Mouse (Mus musculus) stomach, embryonic 16.5 days (tissue): Measurements from ENCODE around the gene Sesn1. TPM values are rescaled to one million over a fixed set of nuclear protein-coding genes. Genes with fewer than 3 reads are reported as not detected.
"Not testable (repeated sequence)": the region's sequence is repeated elsewhere in the genome, so short reads cannot be mapped to it uniquely, and the experiment has no call there.

ENCODE experiments used
- ATAC-seq: fragments of 200-750 bp; cut with Nextera tagmentation; 2 replicates; pipeline ENCODE4 v1.8.0; 2017; ENCODE audit warnings: moderate number of reproducible peaks, moderate TSS enrichment; ENCODE audit not compliant: insufficient read depth, low FRiP score
- H3K27ac ChIP-seq: fragments of 300-500 bp; sonication (generic); 2 replicates; pipeline ENCODE4 v1.5.1; 2014; ENCODE audit warnings: low read length
- H3K27me3 ChIP-seq: fragments of 300-500 bp; sonication (generic); 2 replicates; pipeline ENCODE4 v1.6.1; 2014; ENCODE audit warnings: low read length, control low read depth, mixed read lengths; ENCODE audit not compliant: control insufficient read depth, insufficient read depth
- H3K36me3 ChIP-seq: fragments of 300-500 bp; sonication (generic); 2 replicates; pipeline ENCODE4 v1.6.1; 2014; ENCODE audit warnings: low read length; ENCODE audit not compliant: control insufficient read depth, insufficient read depth
- H3K4me1 ChIP-seq: fragments of 300-500 bp; sonication (generic); 2 replicates; pipeline ENCODE4 v1.6.1; 2014; ENCODE audit warnings: low read length, control low read depth, mixed read lengths; ENCODE audit not compliant: control insufficient read depth, insufficient read depth
- H3K4me2 ChIP-seq: fragments of 300-500 bp; sonication (generic); 2 replicates; pipeline ENCODE4 v1.6.1; 2014; ENCODE audit warnings: low read depth, low read length, mixed read lengths
- H3K4me3 ChIP-seq: fragments of 300-500 bp; sonication (generic); replicated peaks from 2 replicates; pipeline ENCODE4 v1.5.1; 2014; ENCODE audit warnings: mild to moderate bottlenecking, low read length
- H3K9ac ChIP-seq: fragments of 300-500 bp; sonication (generic); 2 replicates; pipeline ENCODE4 v1.6.1; 2014; ENCODE audit warnings: low read length
- H3K9me3 ChIP-seq: fragments of 300-500 bp; sonication (generic); replicated peaks from 2 replicates; pipeline ENCODE4 v1.6.1; 2016; ENCODE audit warnings: low read length, control low read depth; ENCODE audit not compliant: control insufficient read depth
- WGBS: fragments of 180-500 bp; shearing (Covaris S2); extraction: QIAGEN DNeasy Blood & Tissue Kit; methylation state at CpG from one replicate; pipeline ENCODE4 v1.1.7; 2014; 5-methylcytosine and 5-hydroxymethylcytosine counted together
- polyA plus RNA-seq: library from polyadenylated mRNA; unstranded; fragments of >200 nt; fragmentation: Nextera tagmentation; extraction: Ambion mirVana; gene quantifications from 2 replicates; pipeline ENCODE4 v1.2.1, GENCODE M21; 2015

Gene Sesn1
- polyA plus RNA-seq, 1 experiment from 2014 or later = 34.2 TPM

DNA sequence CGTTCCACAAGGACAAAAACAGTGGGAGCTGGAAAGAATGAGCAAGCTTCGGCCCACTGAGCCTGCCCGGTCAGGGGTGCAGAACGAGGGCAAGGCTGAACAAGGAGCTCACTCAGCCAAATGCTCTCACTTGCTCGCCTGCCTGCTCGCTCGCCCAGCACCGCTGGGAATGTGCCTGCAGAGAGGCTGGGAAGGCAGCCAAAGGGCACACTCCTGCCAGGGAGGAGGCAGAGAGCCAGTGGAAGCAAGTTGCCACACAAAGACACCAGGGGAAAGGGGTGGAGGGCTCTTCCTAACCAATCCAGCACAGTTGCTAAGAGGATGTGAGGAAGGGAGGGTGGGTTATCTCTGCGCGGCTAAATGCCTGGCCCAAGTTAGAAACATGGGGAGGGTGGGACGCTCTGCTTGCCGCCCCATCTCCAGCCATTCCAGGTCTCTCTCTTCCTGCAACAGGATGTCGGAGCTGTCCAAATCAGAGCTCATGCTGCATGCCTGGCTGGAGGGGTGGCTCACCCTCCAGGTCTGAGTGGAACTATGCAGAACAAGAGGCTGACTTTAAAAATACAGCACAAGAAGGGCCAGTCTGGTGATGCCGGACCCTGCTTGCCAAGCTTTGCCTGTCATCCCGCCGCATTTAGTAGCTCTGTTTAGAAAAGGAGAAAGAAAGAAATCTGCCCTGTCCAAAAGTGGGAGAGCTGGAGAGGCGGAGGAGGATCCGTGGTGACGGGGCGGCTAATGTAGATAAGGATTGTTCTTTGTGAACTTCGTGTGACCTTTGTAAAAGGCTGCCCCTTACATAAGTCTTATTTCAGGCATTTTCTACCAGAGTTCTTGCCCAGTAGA is 125.1 kb downstream of the Sesn1 start:
- 10% methylated on average over 21 of the region's 21 CpGs for WGBS
- Histone ChIP-seq H3K36me3 (no peaks in the 10 kb centered on the region), H3K27ac (peak overlapping the region; percentile 72), H3K27me3 (no peaks in the 10 kb centered on the region), H3K9me3 (no peaks in the 10 kb centered on the region), H3K4me3 (peak overlapping the region; percentile 20), H3K9ac (peak overlapping the region; percentile 56), H3K4me1 (peaks cover 27% of the 10 kb centered on the region), H3K4me2 (peak overlapping the region; percentile 47)
- ATAC-seq = peak; percentile 56

DNA sequence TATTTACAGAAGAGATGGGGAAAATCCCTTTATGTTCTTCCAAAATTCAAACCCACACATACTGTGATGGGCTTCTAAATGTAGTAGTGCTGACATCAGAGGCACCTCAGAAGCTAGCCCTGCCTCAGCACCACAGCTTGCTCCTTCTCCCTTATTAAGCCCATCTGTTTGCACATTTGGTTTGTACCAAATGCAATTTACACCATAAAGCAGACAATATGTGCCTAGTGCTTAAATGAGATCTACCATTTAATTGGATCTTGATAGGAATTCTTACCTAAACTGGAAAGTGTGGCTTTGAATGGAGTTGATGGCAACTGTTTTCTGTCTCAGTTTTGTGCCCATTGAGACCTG is 125.7 kb downstream of the Sesn1 start:
- no peaks in the 10 kb centered on the region for H3K27me3 ChIP-seq
- ATAC-seq = no peak
- no peaks in the 10 kb centered on the region for H3K36me3 ChIP-seq
- H3K9ac ChIP-seq = peak overlapping the region; percentile 48; the same call in 1 of the 2 replicates
- H3K4me2 ChIP-seq = peak overlapping the region; percentile 47
- no peak overlapping the region for H3K4me3 ChIP-seq
- peak overlapping the region; percentile 72 for H3K27ac ChIP-seq
- peaks cover 27% of the 10 kb centered on the region for H3K4me1 ChIP-seq
- H3K9me3 ChIP-seq = no peaks in the 10 kb centered on the region

DNA sequence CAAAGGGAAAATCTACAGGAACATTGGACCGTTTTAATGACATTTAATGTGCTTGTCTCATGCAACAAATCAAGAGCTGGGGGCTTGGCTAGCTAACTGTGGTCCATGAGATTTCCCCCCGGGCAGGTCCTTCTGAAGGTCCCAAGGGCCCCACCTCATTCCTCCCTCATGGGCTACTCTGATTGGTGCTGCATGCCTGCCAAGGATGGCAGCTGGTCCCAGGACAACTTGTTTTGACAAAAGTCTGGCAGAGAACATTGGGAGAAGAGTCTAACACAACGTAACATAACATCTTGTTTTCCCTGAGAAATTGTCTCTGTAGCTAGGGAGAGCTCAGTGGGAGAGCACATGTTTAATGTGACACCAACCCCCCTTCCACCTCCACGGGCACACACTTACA is 126.4 kb downstream of the Sesn1 start:
- no peaks in the 10 kb centered on the region for H3K27me3 ChIP-seq
- 49% methylated on average over 4 of the region's 4 CpGs for WGBS
- H3K27ac ChIP-seq = no peak overlapping the region
- ATAC-seq = no peak
- no peaks in the 10 kb centered on the region for H3K36me3 ChIP-seq
- H3K4me3 ChIP-seq = no peak overlapping the region
- H3K4me2 ChIP-seq = no peak overlapping the region
- H3K9me3 ChIP-seq = no peaks in the 10 kb centered on the region
- H3K4me1 ChIP-seq = peaks cover 27% of the 10 kb centered on the region
- no peak overlapping the region for H3K9ac ChIP-seq

DNA sequence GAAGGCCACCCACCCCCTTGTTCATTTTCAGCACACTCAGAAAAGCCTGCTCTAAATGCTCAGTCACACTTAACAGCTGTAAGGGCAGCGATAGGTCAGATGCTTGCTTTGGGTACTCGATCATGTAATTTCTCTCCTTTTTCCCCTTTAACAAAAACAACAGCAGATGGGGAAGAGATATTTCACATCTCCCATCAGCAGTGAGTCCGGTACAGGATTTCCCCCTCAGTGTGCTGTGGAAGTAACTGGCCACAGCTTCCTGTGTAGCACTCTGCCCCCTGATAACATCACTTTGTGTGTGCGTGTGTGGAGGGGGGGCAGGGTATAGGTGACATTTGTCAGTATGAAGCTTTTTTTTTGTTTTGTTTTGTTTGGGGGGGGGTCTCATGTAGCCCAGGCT is 127.4 kb downstream of the Sesn1 start:
- Histone ChIP-seq H3K27ac (peak overlapping the region; percentile 31; the same call in 1 of the 2 replicates), H3K27me3 (no peaks in the 10 kb centered on the region), H3K4me2 (no peak overlapping the region), H3K9ac (no peak overlapping the region), H3K36me3 (no peaks in the 10 kb centered on the region), H3K4me3 (no peak overlapping the region), H3K4me1 (peaks cover 27% of the 10 kb centered on the region), H3K9me3 (no peaks in the 10 kb centered on the region)
- WGBS = 41% methylated on average over 4 of the region's 4 CpGs
- no peak for ATAC-seq

DNA sequence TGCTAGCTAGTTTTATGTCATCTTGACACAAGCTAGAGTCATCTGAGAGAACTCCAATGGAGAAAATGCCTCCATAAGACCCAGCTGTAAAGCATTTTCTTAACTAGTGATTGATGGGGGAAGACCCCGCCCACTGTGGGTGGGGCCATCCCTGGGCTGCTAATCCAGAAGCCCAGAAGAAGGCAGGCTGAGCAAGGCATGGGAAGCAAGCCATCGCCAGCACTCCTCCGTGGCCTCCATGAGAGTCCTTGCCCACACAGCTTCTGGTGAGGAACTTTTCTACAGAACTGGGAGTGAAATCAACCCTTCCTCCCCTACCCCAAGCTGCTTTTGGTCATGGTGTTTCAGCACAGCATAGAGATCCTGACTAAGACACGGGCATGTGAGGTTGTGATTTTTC is 129.4 kb downstream of the Sesn1 start:
- H3K4me1 ChIP-seq = peaks cover 27% of the 10 kb centered on the region
- H3K27ac ChIP-seq = no peak overlapping the region
- no peaks in the 10 kb centered on the region for H3K9me3 ChIP-seq
- no peak for ATAC-seq
- H3K27me3 ChIP-seq = no peaks in the 10 kb centered on the region
- no peak overlapping the region for H3K9ac ChIP-seq
- 69% methylated on average over 4 of the region's 4 CpGs for WGBS
- H3K4me3 ChIP-seq = no peak overlapping the region
- no peaks in the 10 kb centered on the region for H3K36me3 ChIP-seq
- no peak overlapping the region for H3K4me2 ChIP-seq

DNA sequence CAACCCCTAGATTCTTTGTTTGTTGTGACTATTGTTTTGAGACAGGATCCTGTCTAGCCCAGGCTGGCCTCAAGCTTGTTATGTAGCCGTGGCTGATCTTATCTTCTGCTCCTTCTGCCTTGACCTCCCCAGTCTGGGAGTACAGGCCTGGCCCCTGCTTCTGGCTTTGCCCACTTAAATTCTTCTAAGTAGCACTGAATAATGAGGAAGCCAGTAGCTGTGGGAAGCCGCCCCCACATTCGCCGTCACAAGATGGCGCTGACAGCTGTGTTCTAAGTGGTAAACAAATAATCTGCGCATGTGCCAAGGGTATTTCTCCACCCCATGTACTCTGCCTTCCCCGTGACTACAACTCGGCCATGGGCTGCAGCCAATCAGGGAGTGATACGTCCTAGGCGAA is 142.6 kb downstream of the Sesn1 start:
- H3K36me3 ChIP-seq, H3K27me3 ChIP-seq, ATAC-seq, H3K4me1 ChIP-seq, H3K9ac ChIP-seq, H3K4me2 ChIP-seq, H3K9me3 ChIP-seq, H3K27ac ChIP-seq, H3K4me3 ChIP-seq: not testable (repeated sequence)
- 86% methylated on average over 6 of the region's 10 CpGs for WGBS

DNA sequence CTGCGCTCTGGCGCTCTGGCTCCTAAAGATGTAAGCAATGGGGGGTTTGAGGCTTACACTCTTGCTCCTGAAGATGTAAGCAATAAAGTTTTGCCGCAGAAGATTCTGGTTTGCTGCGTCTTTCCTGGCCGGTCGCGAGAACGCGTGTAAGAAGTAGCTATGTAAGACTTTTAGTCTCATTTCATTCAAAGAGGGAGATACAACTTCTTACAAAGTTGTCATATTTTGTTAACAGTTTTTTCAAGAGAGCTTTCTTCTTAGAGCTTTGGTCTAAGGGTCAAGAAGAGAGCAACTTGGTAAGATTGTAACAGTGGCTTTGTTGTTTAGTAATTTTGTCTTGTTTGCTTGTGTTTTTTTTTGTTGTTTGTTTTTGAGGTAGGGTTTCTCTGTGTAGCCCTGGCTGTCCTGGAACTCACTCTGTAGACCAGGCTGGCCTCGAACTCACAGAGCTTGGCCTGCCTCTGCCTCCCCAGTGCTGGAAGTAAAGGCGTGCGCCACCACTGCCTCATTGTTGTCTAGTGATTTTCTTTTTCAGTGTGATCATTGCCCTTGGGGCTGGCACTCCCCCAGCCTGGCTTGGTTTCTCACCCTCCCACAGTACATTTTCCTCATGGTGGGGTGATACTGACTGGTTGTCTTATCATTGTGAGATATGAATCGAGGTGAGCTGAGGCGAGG is 143.3 kb downstream of the Sesn1 start:
- Histone ChIP-seq H3K4me2 (no peak overlapping the region), H3K9ac (no peak overlapping the region), H3K4me3 (no peak overlapping the region), H3K27me3 (no peaks in the 10 kb centered on the region), H3K9me3 (0 out of 2 replicates have a peak, but pooled peaks cover 4% of the 10 kb centered on the region), H3K36me3 (no peaks in the 10 kb centered on the region), H3K4me1 (no peaks in the 10 kb centered on the region), H3K27ac (no peak overlapping the region)
- ATAC-seq = no peak
- 84% methylated on average over 14 of the region's 14 CpGs for WGBS

DNA sequence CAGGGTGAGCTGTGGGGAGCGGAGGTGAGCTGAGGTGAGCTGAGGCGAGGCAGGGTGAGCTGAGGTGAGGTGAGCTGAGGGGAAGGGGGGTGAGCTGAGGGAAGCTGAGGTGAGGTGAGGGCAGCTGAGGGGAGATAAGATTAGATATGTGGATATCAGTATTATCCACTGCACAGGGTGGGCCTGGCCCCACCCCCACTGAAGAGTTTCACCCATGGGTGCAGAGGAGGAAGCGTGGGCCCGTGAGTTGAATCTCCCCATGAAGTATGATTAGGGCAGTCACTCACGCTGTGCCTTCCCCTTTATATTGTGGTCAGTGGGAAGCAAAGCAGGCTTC is 143.8 kb downstream of the Sesn1 start:
- no peak overlapping the region for H3K4me2 ChIP-seq
- H3K9me3 ChIP-seq = 0 out of 2 replicates have a peak, but pooled peaks cover 4% of the 10 kb centered on the region
- WGBS = 92% methylated on average over 5 of the region's 5 CpGs
- H3K4me3 ChIP-seq = no peak overlapping the region
- ATAC-seq = no peak
- H3K27me3 ChIP-seq = no peaks in the 10 kb centered on the region
- H3K27ac ChIP-seq = no peak overlapping the region
- no peak overlapping the region for H3K9ac ChIP-seq
- no peaks in the 10 kb centered on the region for H3K36me3 ChIP-seq
- H3K4me1 ChIP-seq = no peaks in the 10 kb centered on the region

DNA sequence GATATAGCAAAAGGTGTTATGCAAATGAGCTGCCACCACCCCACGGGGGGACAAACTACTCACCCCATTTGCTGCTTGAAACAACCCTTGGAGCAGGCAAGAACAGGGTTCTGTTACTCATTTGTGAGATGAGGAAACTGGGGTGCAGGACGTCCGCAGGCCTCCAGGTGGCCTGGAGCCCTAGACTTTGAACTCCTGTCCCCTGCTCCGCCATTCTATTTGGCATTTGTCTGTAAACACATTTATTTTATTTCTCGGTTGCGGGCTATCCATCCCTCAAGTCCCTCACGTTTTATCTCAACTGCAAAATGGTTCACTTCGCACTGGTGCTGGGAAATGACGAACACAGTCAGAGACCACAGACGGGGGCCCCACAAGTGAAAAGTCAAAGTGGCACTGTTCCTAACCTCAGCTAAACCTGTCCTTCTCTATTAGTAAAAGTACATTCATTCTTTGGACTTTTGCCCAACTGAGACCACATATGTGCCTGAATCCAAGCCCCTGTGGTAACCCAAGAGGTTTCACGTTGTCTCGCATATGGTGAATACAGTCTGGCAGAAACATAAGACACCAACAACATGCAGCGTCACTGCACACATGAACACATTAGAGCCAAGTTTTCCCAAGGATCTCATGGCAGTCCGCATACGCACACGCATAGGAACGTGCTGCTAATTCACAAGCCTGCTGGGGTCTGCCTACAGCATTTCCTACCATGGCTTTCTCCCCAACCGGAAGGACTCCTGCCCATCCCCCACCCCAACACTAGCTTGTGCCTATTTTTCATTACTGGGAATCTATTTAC is 147.9 kb downstream of the Sesn1 start:
- Histone ChIP-seq H3K4me2 (no peak overlapping the region), H3K27me3 (no peaks in the 10 kb centered on the region), H3K27ac (no peak overlapping the region), H3K4me3 (no peak overlapping the region), H3K36me3 (no peaks in the 10 kb centered on the region), H3K4me1 (no peaks in the 10 kb centered on the region), H3K9ac (no peak overlapping the region), H3K9me3 (no peaks in the 10 kb centered on the region)
- no peak for ATAC-seq
- 88% methylated on average over 18 of the region's 18 CpGs for WGBS
